Mouse (Mus musculus) midbrain, embryonic 11.5 days (tissue): ENCODE results near the gene Foxa3. TPM values are rescaled to one million over a fixed set of nuclear protein-coding genes. Genes with fewer than 3 reads are reported as not detected.

ENCODE experiments used
- ATAC-seq: fragments of 200-750 bp; cut with Nextera tagmentation; 2 replicates; pipeline ENCODE4 v1.8.0; 2017; ENCODE audit warnings: moderate TSS enrichment, moderate library complexity; ENCODE audit not compliant: low FRiP score
- DNase-seq: peaks from one replicate; pipeline ENCODE4 v3.0.0; 2015; ENCODE audit warnings: low spot score; ENCODE audit errors: missing footprints
- H3K27ac ChIP-seq: fragments of 300-500 bp; sonication (generic); 2 replicates; pipeline ENCODE4 v1.5.1; 2014; ENCODE audit warnings: low read depth, low read length
- H3K27me3 ChIP-seq: fragments of 300-500 bp; sonication (generic); 2 replicates; pipeline ENCODE4 v1.6.1; 2014; ENCODE audit warnings: mild to moderate bottlenecking, low read length, moderate library complexity, mixed read lengths; ENCODE audit not compliant: control insufficient read depth, insufficient read depth
- H3K36me3 ChIP-seq: fragments of 300-500 bp; sonication (generic); 2 replicates; pipeline ENCODE4 v1.6.1; 2014; ENCODE audit warnings: mild to moderate bottlenecking, low read length, moderate library complexity, mixed read lengths; ENCODE audit not compliant: control insufficient read depth, insufficient read depth
- H3K4me1 ChIP-seq: fragments of 300-500 bp; sonication (generic); 2 replicates; pipeline ENCODE4 v1.6.1; 2014; ENCODE audit warnings: low read length; ENCODE audit not compliant: control insufficient read depth, insufficient read depth
- H3K4me2 ChIP-seq: fragments of 300-500 bp; sonication (generic); 2 replicates; pipeline ENCODE4 v1.6.1; 2014; ENCODE audit warnings: mild to moderate bottlenecking, moderate library complexity
- H3K4me3 ChIP-seq: fragments of 300-500 bp; sonication (generic); 2 replicates; pipeline ENCODE4 v1.5.1; 2014; ENCODE audit warnings: low read depth, low read length
- H3K9ac ChIP-seq: fragments of 300-500 bp; sonication (generic); 2 replicates; pipeline ENCODE4 v1.6.1; 2014; ENCODE audit warnings: low read length
- H3K9me3 ChIP-seq: fragments of 300-500 bp; sonication (generic); 2 replicates; pipeline ENCODE4 v1.6.1; 2016; ENCODE audit warnings: low read length; ENCODE audit not compliant: control insufficient read depth
- WGBS: fragments of 180-500 bp; shearing (Covaris S2); extraction: QIAGEN DNeasy Blood & Tissue Kit; methylation state at CpG from one replicate; pipeline ENCODE4 v1.1.7; 2014; 5-methylcytosine and 5-hydroxymethylcytosine counted together
- polyA plus RNA-seq: library from polyadenylated mRNA; unstranded; fragments of >200 nt; fragmentation: Nextera tagmentation; extraction: Ambion mirVana; gene quantifications from 2 replicates; pipeline ENCODE4 v1.2.1, GENCODE M21; 2014

Gene Foxa3
- polyA plus RNA-seq, 1 experiment from 2014 or later: not detected

GRCm38 (mm10) chr7:19021048-19021447 lies 2.3 kb downstream of the Foxa3 start:
- peaks cover 26% of the 10 kb centered on the region for H3K27me3 ChIP-seq
- 21% methylated on average over 8 of the region's 8 CpGs for WGBS
- H3K9me3 ChIP-seq: no peaks in the 10 kb centered on the region
- no peak overlapping the region for H3K27ac ChIP-seq
- no peaks in the 10 kb centered on the region for H3K36me3 ChIP-seq
- peaks cover 7% of the 10 kb centered on the region for H3K4me1 ChIP-seq
- H3K4me2 ChIP-seq: no peak overlapping the region
- no peak overlapping the region for H3K9ac ChIP-seq
- no peak for DNase-seq
- no peak for ATAC-seq
- H3K4me3 ChIP-seq: no peak overlapping the region

GRCm38 (mm10) chr7:19017909-19018308 lies 5.4 kb downstream of the Foxa3 start:
- no peaks in the 10 kb centered on the region for H3K9me3 ChIP-seq
- no peak overlapping the region for H3K4me2 ChIP-seq
- no peak for ATAC-seq
- WGBS: 93% methylated on average over 7 of the region's 7 CpGs
- no peak overlapping the region for H3K4me3 ChIP-seq
- H3K36me3 ChIP-seq: no peaks in the 10 kb centered on the region
- no peaks in the 10 kb centered on the region for H3K4me1 ChIP-seq
- no peak overlapping the region for H3K27ac ChIP-seq
- DNase-seq: no peak
- H3K27me3 ChIP-seq: peaks cover 17% of the 10 kb centered on the region
- H3K9ac ChIP-seq: no peak overlapping the region

GRCm38 (mm10) chr7:19016042-19016441 lies 7.3 kb downstream of the Foxa3 start:
- Histone ChIP-seq H3K27me3 (no peaks in the 10 kb centered on the region), H3K9ac (no peak overlapping the region), H3K27ac (no peak overlapping the region), H3K4me2 (no peak overlapping the region), H3K36me3 (no peaks in the 10 kb centered on the region), H3K4me1 (peaks cover 8% of the 10 kb centered on the region), H3K9me3 (no peaks in the 10 kb centered on the region), H3K4me3 (no peak overlapping the region)
- DNase-seq (no peak), ATAC-seq (no peak)
- WGBS: 85% methylated on average over 4 of the region's 4 CpGs

GRCm38 (mm10) chr7:19014452-19014851 lies 8.9 kb downstream of the Foxa3 start:
- 64% methylated on average over 15 of the region's 15 CpGs for WGBS
- DNase-seq (no peak), ATAC-seq (no peak)
- Histone ChIP-seq H3K36me3 (no peaks in the 10 kb centered on the region), H3K27me3 (no peaks in the 10 kb centered on the region), H3K4me1 (peaks cover 8% of the 10 kb centered on the region), H3K4me2 (no peak overlapping the region), H3K9ac (no peak overlapping the region), H3K9me3 (no peaks in the 10 kb centered on the region), H3K4me3 (no peak overlapping the region), H3K27ac (no peak overlapping the region)

- Histone ChIP-seq H3K4me1 (peaks cover 8% of the 10 kb centered on the region), H3K9me3 (no peaks in the 10 kb centered on the region), H3K27ac (no peak overlapping the region), H3K4me3 (no peak overlapping the region), H3K9ac (no peak overlapping the region), H3K36me3 (no peaks in the 10 kb centered on the region), H3K4me2 (no peak overlapping the region), H3K27me3 (no peaks in the 10 kb centered on the region)
- 54% methylated on average over 2 of the region's 2 CpGs for WGBS
- no peak for DNase-seq
- no peak for ATAC-seq
Observed at GRCm38 (mm10) chr7:19012882-19013281, 10.5 kb downstream of the Foxa3 start.

- DNase-seq (peak; percentile 87), ATAC-seq (peak; percentile 34; the same call in 1 of the 2 replicates)
- Histone ChIP-seq H3K9ac (peak overlapping the region; percentile 72), H3K4me2 (peak overlapping the region; percentile 57), H3K9me3 (no peaks in the 10 kb centered on the region), H3K4me3 (peak overlapping the region; percentile 22), H3K27me3 (no peaks in the 10 kb centered on the region), H3K4me1 (peaks cover 8% of the 10 kb centered on the region), H3K36me3 (no peaks in the 10 kb centered on the region), H3K27ac (no peak overlapping the region)
- WGBS: 6% methylated on average over 22 of the region's 31 CpGs
Observed at GRCm38 (mm10) chr7:19012025-19012621, 11.2 kb downstream of the Foxa3 start.

GRCm38 (mm10) chr7:19010581-19010980 lies 12.8 kb downstream of the Foxa3 start:
- DNase-seq (no peak), ATAC-seq (no peak)
- WGBS: 81% methylated on average over 7 of the region's 7 CpGs
- no peaks in the 10 kb centered on the region for H3K27me3 ChIP-seq
- no peaks in the 10 kb centered on the region for H3K9me3 ChIP-seq
- no peak overlapping the region for H3K4me3 ChIP-seq
- H3K4me1 ChIP-seq: peaks cover 17% of the 10 kb centered on the region
- no peak overlapping the region for H3K4me2 ChIP-seq
- no peak overlapping the region for H3K27ac ChIP-seq
- peaks cover 6% of the 10 kb centered on the region; the same call in 1 of the 2 replicates for H3K36me3 ChIP-seq
- H3K9ac ChIP-seq: no peak overlapping the region

- no peak for ATAC-seq
- Histone ChIP-seq H3K27me3 (no peaks in the 10 kb centered on the region), H3K9ac (no peak overlapping the region), H3K9me3 (no peaks in the 10 kb centered on the region), H3K4me2 (no peak overlapping the region), H3K36me3 (peaks cover 10% of the 10 kb centered on the region; the same call in 1 of the 2 replicates), H3K4me1 (peaks cover 29% of the 10 kb centered on the region), H3K4me3 (no peak overlapping the region), H3K27ac (no peak overlapping the region)
- WGBS: 87% methylated on average over 13 of the region's 13 CpGs
- no peak for DNase-seq
Observed at GRCm38 (mm10) chr7:19007026-19007977, 16.0 kb downstream of the Foxa3 start.

- H3K4me3 ChIP-seq: no peak overlapping the region
- ATAC-seq (no peak), DNase-seq (peak; percentile 97)
- H3K36me3 ChIP-seq: peaks cover 10% of the 10 kb centered on the region; the same call in 1 of the 2 replicates
- no peaks in the 10 kb centered on the region for H3K9me3 ChIP-seq
- WGBS: 10% methylated on average over 12 of the region's 12 CpGs
- H3K4me2 ChIP-seq: peak overlapping the region; percentile 12; the same call in 1 of the 2 replicates
- H3K27me3 ChIP-seq: no peaks in the 10 kb centered on the region
- peaks cover 25% of the 10 kb centered on the region for H3K4me1 ChIP-seq
- no peak overlapping the region for H3K27ac ChIP-seq
- H3K9ac ChIP-seq: no peak overlapping the region
Observed at GRCm38 (mm10) chr7:19006476-19006875, 16.9 kb downstream of the Foxa3 start.
